Mouse (Mus musculus) liver, postnatal 0 days (tissue): Measurements from ENCODE around the gene Zdhhc19. TPM values are rescaled to one million over a fixed set of nuclear protein-coding genes. Genes with fewer than 3 reads are reported as not detected.

Experiments
- ATAC-seq: fragments of 200-750 bp; cut with Nextera tagmentation; 2 replicates; pipeline ENCODE4 v1.8.0; 2017; ENCODE audit warnings: mild to moderate bottlenecking, moderate library complexity
- DNase-seq: peaks from one replicate; pipeline ENCODE4 v3.0.0-alpha.2; 2016
- H3K27ac ChIP-seq: fragments of 300-500 bp; sonication (generic); 2 replicates; pipeline ENCODE4 v1.5.1; 2014; ENCODE audit warnings: antibody characterized with exemption, moderate library complexity, mild to moderate bottlenecking, low read depth
- H3K27me3 ChIP-seq: fragments of 300-500 bp; sonication (generic); 2 replicates; pipeline ENCODE4 v1.6.1; 2014; ENCODE audit warnings: low read length, control low read depth, mixed read lengths; ENCODE audit not compliant: insufficient read depth
- H3K36me3 ChIP-seq: fragments of 300-500 bp; sonication (generic); replicated peaks from 2 replicates; pipeline ENCODE4 v1.6.1; 2014; ENCODE audit warnings: mild to moderate bottlenecking, control low read depth, low read length, moderate library complexity, mixed read lengths; ENCODE audit not compliant: insufficient read depth
- H3K4me1 ChIP-seq: fragments of 300-500 bp; sonication (generic); 2 replicates; pipeline ENCODE4 v1.6.1; 2014; ENCODE audit warnings: antibody characterized with exemption, mild to moderate bottlenecking, control low read depth; ENCODE audit not compliant: insufficient read depth
- H3K4me2 ChIP-seq: fragments of 300-500 bp; sonication (generic); 2 replicates; pipeline ENCODE4 v1.6.1; 2014; ENCODE audit warnings: low read depth, mild to moderate bottlenecking, low read length, moderate library complexity, mixed read lengths
- H3K4me3 ChIP-seq: fragments of 300-500 bp; sonication (generic); 2 replicates; pipeline ENCODE4 v1.5.1; 2014; ENCODE audit warnings: low read depth, low read length
- H3K9ac ChIP-seq: fragments of 300-500 bp; sonication (generic); replicated peaks from 2 replicates; pipeline ENCODE4 v1.6.1; 2014; ENCODE audit warnings: mild to moderate bottlenecking, moderate library complexity
- H3K9me3 ChIP-seq: fragments of 300-500 bp; sonication (generic); 2 replicates; pipeline ENCODE4 v1.6.1; 2016; ENCODE audit warnings: mild to moderate bottlenecking, control low read depth, low read length, mixed read lengths
- CTCF ChIP-seq: sonication (generic); IDR thresholded peaks from 2 replicates; pipeline ENCODE4 v1.5.1; 2016; ENCODE audit warnings: antibody characterized with exemption, low read depth
- EP300 ChIP-seq: IDR thresholded peaks from 2 replicates; pipeline ENCODE4 v1.6.1; 2016; ENCODE audit warnings: antibody characterized with exemption, low read depth, mild to moderate bottlenecking
- WGBS: fragments of 180-500 bp; shearing (Covaris S2); extraction: QIAGEN DNeasy Blood & Tissue Kit; methylation state at CpG from one replicate; pipeline ENCODE4 v1.1.7; 2014; ENCODE audit not compliant: insufficient replicate concordance; 5-methylcytosine and 5-hydroxymethylcytosine counted together
- polyA plus RNA-seq: library from polyadenylated mRNA; unstranded; fragments of >200 nt; fragmentation: Nextera tagmentation; extraction: Ambion mirVana; gene quantifications from 2 replicates; pipeline ENCODE4 v1.2.1, GENCODE M21; 2015

Zdhhc19 gene
- polyA plus RNA-seq, 1 experiment from 2014 or later = not detected

DNA sequence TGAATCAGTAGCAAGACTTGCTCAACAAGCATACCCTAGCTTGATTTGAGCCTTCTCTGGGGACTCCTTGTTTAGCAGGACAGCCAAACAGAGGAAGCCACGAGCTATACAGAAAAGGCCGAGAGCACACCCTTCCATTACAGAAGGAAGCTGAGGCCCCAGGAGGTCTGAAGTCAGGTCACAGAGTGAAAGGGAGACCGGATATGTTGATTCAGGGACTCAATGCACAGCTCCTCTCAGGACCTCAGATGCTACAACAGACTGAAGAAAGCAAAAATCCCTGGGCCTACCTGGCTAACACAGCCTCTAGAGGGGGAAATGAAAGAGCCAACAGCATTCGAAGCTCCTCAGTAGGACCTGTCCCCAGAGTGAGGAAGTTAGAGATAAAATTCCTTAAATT lies 71.2 kb downstream of the Zdhhc19 start:
- Histone ChIP-seq H3K4me3 (no peak overlapping the region), H3K4me1 (peaks cover 20% of the 10 kb centered on the region), H3K4me2 (no peak overlapping the region), H3K9me3 (no peaks in the 10 kb centered on the region), H3K27ac (no peak overlapping the region), H3K27me3 (no peaks in the 10 kb centered on the region), H3K36me3 (no peaks in the 10 kb centered on the region), H3K9ac (no peak overlapping the region)
- TF ChIP-seq EP300 = no peak
- no peak for TF ChIP-seq CTCF
- ATAC-seq (no peak), DNase-seq (no peak)
- 42% methylated on average over 4 of the region's 4 CpGs for WGBS

- WGBS = 70% methylated on average over 6 of the region's 6 CpGs
- no peak overlapping the region for H3K27ac ChIP-seq
- DNase-seq = no peak
- peaks cover 17% of the 10 kb centered on the region for H3K4me1 ChIP-seq
- H3K4me3 ChIP-seq = no peak overlapping the region
- H3K9ac ChIP-seq = no peak overlapping the region
- H3K36me3 ChIP-seq = no peaks in the 10 kb centered on the region
- no peaks in the 10 kb centered on the region for H3K9me3 ChIP-seq
- H3K27me3 ChIP-seq = no peaks in the 10 kb centered on the region
- ATAC-seq = no peak
- H3K4me2 ChIP-seq = no peak overlapping the region
- TF ChIP-seq CTCF = no peak
- no peak for TF ChIP-seq EP300
These were observed 72.3 kb downstream of the Zdhhc19 start for GRCm38 (mm10) chr16:32568401-32568800.

DNA sequence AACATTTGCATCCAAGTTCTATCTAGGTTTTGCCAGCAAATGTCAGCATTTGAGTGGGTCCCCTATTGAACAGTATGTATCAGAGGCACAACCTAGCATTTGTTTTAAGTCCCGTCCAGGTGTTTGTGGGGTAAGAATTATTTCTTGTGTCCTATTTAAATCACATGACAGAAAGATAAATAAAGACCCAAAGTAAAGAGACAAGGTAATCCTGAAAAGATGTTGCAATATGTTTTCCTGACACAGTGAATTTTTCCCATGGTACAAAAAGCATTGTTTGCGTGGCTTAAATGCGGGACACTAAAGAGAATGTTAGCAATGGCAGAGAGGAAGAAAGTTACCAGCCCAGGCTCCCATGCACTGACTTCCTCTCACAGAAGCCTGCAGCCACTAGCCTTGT lies 74.0 kb downstream of the Zdhhc19 start:
- TF ChIP-seq EP300 (peak; percentile 62; the same call in 1 of the 2 replicates), CTCF (no peak)
- WGBS = 58% methylated on average over 3 of the region's 3 CpGs

DNA sequence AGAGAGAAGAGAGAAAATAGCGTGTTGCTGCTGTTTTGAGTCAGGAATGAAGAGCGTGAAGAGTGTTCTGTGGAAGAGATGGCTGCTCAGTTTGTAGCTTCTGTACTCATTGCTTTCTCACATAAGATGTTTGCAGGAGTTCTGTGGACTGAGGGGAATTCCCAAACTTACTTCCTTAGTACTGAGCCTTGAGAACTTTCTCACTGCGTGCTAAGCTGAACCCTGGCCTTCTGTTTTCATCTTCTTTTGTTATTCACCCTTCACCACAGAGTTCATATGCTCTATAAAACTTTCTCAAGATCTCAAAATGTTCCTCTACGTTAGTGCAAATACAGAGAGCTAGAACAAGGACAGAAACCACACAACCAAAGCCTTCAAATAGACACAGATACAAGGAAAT lies 76.5 kb downstream of the Zdhhc19 start:
- ATAC-seq (no peak), DNase-seq (no peak)
- Histone ChIP-seq H3K27ac (no peak overlapping the region), H3K9ac (no peak overlapping the region), H3K9me3 (no peaks in the 10 kb centered on the region), H3K27me3 (no peaks in the 10 kb centered on the region), H3K4me3 (no peak overlapping the region), H3K4me1 (peaks cover 14% of the 10 kb centered on the region), H3K36me3 (no peaks in the 10 kb centered on the region), H3K4me2 (no peak overlapping the region)
- no peak for TF ChIP-seq CTCF
- no peak for TF ChIP-seq EP300
- WGBS = 83% methylated on average over 4 of the region's 4 CpGs

More for the DNA sequence above, 74.0 kb downstream of the Zdhhc19 start:
- no peak overlapping the region for H3K4me3 ChIP-seq
- ATAC-seq = peak; percentile 80
- peaks cover 17% of the 10 kb centered on the region for H3K4me1 ChIP-seq
- no peaks in the 10 kb centered on the region for H3K36me3 ChIP-seq
- DNase-seq = no peak
- no peak overlapping the region; the same call in 1 of the 2 replicates for H3K4me2 ChIP-seq
- H3K9ac ChIP-seq = no peak overlapping the region
- H3K27ac ChIP-seq = peak overlapping the region; percentile 67
- no peaks in the 10 kb centered on the region for H3K27me3 ChIP-seq
- no peaks in the 10 kb centered on the region for H3K9me3 ChIP-seq

DNA sequence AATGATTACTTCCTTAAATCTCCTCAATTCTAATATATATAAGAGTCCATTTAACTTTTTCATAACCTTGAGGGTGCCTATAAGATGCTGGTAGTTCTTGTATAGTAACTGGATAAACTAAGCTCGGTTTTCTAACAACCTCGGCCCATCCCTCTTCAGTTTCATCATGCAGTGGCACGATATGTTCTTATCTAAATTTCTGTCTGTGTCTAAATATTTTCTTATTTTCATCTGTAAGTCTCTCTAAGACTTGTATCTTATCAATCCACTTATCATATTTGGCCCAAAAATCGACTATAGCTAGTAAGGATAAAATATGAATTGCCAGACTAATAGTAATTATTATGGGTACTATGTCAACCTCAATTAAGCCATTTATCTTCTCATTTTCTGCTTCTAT lies 90.4 kb downstream of the Zdhhc19 start:
- 66% methylated on average over 4 of the region's 4 CpGs for WGBS
- DNase-seq (no peak), ATAC-seq (no peak)
- H3K27ac ChIP-seq = no peak overlapping the region
- no peak overlapping the region for H3K9ac ChIP-seq
- H3K4me1 ChIP-seq = no peaks in the 10 kb centered on the region
- H3K36me3 ChIP-seq = no peaks in the 10 kb centered on the region
- H3K27me3 ChIP-seq = no peaks in the 10 kb centered on the region
- no peak overlapping the region for H3K4me2 ChIP-seq
- no peak for TF ChIP-seq EP300
- TF ChIP-seq CTCF = no peak
- H3K9me3 ChIP-seq = no peaks in the 10 kb centered on the region
- H3K4me3 ChIP-seq = no peak overlapping the region

DNA sequence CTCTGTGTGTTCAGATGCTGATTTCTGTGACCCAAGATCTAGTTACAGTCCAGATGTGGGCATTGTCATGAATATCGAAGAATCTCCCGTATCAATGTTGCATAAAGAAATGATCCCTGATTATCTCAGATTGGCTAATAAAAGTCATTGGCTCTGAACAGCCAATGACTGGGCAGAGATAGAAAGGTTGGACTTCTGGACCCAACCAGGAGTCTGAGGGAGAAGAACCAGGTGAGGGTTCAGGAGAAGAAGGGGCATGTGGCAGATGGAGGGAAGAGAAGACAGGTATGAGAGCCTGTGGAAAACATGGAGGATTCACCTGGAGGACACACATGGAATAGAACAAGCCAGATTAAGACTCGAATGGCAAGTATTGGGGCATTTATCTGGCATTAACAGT lies 92.5 kb downstream of the Zdhhc19 start:
- ATAC-seq (no peak), DNase-seq (no peak)
- Histone ChIP-seq H3K36me3 (no peaks in the 10 kb centered on the region), H3K9ac (no peak overlapping the region), H3K9me3 (no peaks in the 10 kb centered on the region), H3K4me3 (no peak overlapping the region), H3K27me3 (no peaks in the 10 kb centered on the region), H3K4me2 (no peak overlapping the region), H3K27ac (no peak overlapping the region), H3K4me1 (no peaks in the 10 kb centered on the region)
- TF ChIP-seq CTCF (no peak), EP300 (no peak)
- 74% methylated on average over 3 of the region's 3 CpGs for WGBS

DNA sequence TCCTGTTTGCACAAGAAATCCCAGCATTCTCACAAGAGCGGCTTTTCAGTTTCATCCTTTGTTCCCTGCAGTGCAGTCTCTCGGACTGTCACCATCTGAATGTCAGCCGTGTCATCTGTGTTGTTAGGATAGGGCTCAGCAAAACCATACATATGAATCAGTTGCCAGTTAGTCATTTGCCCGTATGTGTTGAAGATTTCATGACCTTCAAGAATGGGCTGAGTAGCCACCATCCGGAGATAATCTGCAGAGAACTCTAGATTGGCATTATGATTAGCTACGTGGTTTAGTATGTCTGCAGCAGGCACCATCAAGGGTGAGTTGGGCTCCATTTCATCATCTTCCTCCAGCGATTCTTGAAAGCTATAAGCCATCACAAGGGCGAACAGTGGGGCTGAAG lies 95.5 kb downstream of the Zdhhc19 start:
- ATAC-seq (no peak), DNase-seq (no peak)
- no peaks in the 10 kb centered on the region for H3K27me3 ChIP-seq
- no peak overlapping the region for H3K4me2 ChIP-seq
- H3K27ac ChIP-seq = no peak overlapping the region
- 82% methylated on average over 8 of the region's 8 CpGs for WGBS
- H3K9ac ChIP-seq = no peak overlapping the region
- TF ChIP-seq CTCF = no peak
- no peak for TF ChIP-seq EP300
- H3K4me3 ChIP-seq = no peak overlapping the region
- H3K36me3 ChIP-seq = no peaks in the 10 kb centered on the region
- no peaks in the 10 kb centered on the region for H3K9me3 ChIP-seq
- peaks cover 12% of the 10 kb centered on the region for H3K4me1 ChIP-seq
